Mouse (Mus musculus) stomach, embryonic 16.5 days (tissue): ENCODE measurements around the gene Cdkn1b. TPM values are rescaled to one million over a fixed set of nuclear protein-coding genes. Genes with fewer than 3 reads are reported as not detected.

Experiments used
- ATAC-seq: fragments of 200-750 bp; cut with Nextera tagmentation; 2 replicates; pipeline ENCODE4 v1.8.0; 2017; ENCODE audit warnings: moderate number of reproducible peaks, moderate TSS enrichment; ENCODE audit not compliant: insufficient read depth, low FRiP score
- H3K27ac ChIP-seq: fragments of 300-500 bp; sonication (generic); 2 replicates; pipeline ENCODE4 v1.5.1; 2014; ENCODE audit warnings: low read length
- H3K27me3 ChIP-seq: fragments of 300-500 bp; sonication (generic); 2 replicates; pipeline ENCODE4 v1.6.1; 2014; ENCODE audit warnings: low read length, control low read depth, mixed read lengths; ENCODE audit not compliant: control insufficient read depth, insufficient read depth
- H3K36me3 ChIP-seq: fragments of 300-500 bp; sonication (generic); 2 replicates; pipeline ENCODE4 v1.6.1; 2014; ENCODE audit warnings: low read length; ENCODE audit not compliant: control insufficient read depth, insufficient read depth
- H3K4me1 ChIP-seq: fragments of 300-500 bp; sonication (generic); 2 replicates; pipeline ENCODE4 v1.6.1; 2014; ENCODE audit warnings: low read length, control low read depth, mixed read lengths; ENCODE audit not compliant: control insufficient read depth, insufficient read depth
- H3K4me2 ChIP-seq: fragments of 300-500 bp; sonication (generic); 2 replicates; pipeline ENCODE4 v1.6.1; 2014; ENCODE audit warnings: low read depth, low read length, mixed read lengths
- H3K4me3 ChIP-seq: fragments of 300-500 bp; sonication (generic); replicated peaks from 2 replicates; pipeline ENCODE4 v1.5.1; 2014; ENCODE audit warnings: mild to moderate bottlenecking, low read length
- H3K9ac ChIP-seq: fragments of 300-500 bp; sonication (generic); 2 replicates; pipeline ENCODE4 v1.6.1; 2014; ENCODE audit warnings: low read length
- H3K9me3 ChIP-seq: fragments of 300-500 bp; sonication (generic); replicated peaks from 2 replicates; pipeline ENCODE4 v1.6.1; 2016; ENCODE audit warnings: low read length, control low read depth; ENCODE audit not compliant: control insufficient read depth
- WGBS: fragments of 180-500 bp; shearing (Covaris S2); extraction: QIAGEN DNeasy Blood & Tissue Kit; methylation state at CpG from one replicate; pipeline ENCODE4 v1.1.7; 2014; 5-methylcytosine and 5-hydroxymethylcytosine counted together
- polyA plus RNA-seq: library from polyadenylated mRNA; unstranded; fragments of >200 nt; fragmentation: Nextera tagmentation; extraction: Ambion mirVana; gene quantifications from 2 replicates; pipeline ENCODE4 v1.2.1, GENCODE M21; 2015

Cdkn1b gene
- polyA plus RNA-seq, 1 experiment from 2014 or later, result 17.7 TPM

GRCm38 (mm10) chr6:134969498-134969897 lies 49.3 kb downstream of the Cdkn1b start:
- Histone ChIP-seq H3K9me3 (no peaks in the 10 kb centered on the region), H3K27me3 (no peaks in the 10 kb centered on the region), H3K27ac (no peak overlapping the region), H3K4me3 (no peak overlapping the region), H3K4me1 (no peaks in the 10 kb centered on the region), H3K36me3 (no peaks in the 10 kb centered on the region), H3K9ac (no peak overlapping the region), H3K4me2 (no peak overlapping the region)
- ATAC-seq, result no peak
- 78% methylated on average over 2 of the region's 2 CpGs for WGBS

GRCm38 (mm10) chr6:134972096-134972495 lies 51.9 kb downstream of the Cdkn1b start:
- no peaks in the 10 kb centered on the region for H3K9me3 ChIP-seq
- no peaks in the 10 kb centered on the region for H3K4me1 ChIP-seq
- no peaks in the 10 kb centered on the region for H3K36me3 ChIP-seq
- no peaks in the 10 kb centered on the region for H3K27me3 ChIP-seq
- no peak overlapping the region for H3K4me2 ChIP-seq
- H3K4me3 ChIP-seq, result no peak overlapping the region
- H3K9ac ChIP-seq, result no peak overlapping the region
- no peak overlapping the region for H3K27ac ChIP-seq
- 27% methylated on average over 4 of the region's 4 CpGs for WGBS
- ATAC-seq, result peak; percentile 77; the same call in 1 of the 2 replicates

Other genes with a start within 250 kb of the Cdkn1b start
- gene Dusp16, start 127.8 kb upstream of the Cdkn1b start, polyA plus RNA-seq, result 18.5 and 19.2 TPM in 2 replicates
- 3.3 and 3.9 TPM in 2 replicates for gene Crebl2, start 90.2 kb upstream of the Cdkn1b start, polyA plus RNA-seq
- 9.7 and 10.5 TPM in 2 replicates for gene Gpr19, start 21.8 kb upstream of the Cdkn1b start, polyA plus RNA-seq
- 2.2 and 2.9 TPM in 2 replicates for gene Apold1, start 61.3 kb downstream of the Cdkn1b start, polyA plus RNA-seq
- 104 and 105 TPM in 2 replicates for gene Ddx47, start 91.2 kb downstream of the Cdkn1b start, polyA plus RNA-seq
- 24.7 and 30.4 TPM in 2 replicates for gene Gprc5a, start 145.2 kb downstream of the Cdkn1b start, polyA plus RNA-seq
- gene Gprc5d, start 197.9 kb downstream of the Cdkn1b start, polyA plus RNA-seq, result 0.13 and 0.40 TPM in 2 replicates